Mouse (Mus musculus): ENCODE measurements around the gene Olfr792. TPM values are rescaled to one million over a fixed set of nuclear protein-coding genes. Genes with fewer than 3 reads are reported as not detected.

Olfr792 gene
- total and polyA plus RNA-seq, 3 experiments: not detected

DNA sequence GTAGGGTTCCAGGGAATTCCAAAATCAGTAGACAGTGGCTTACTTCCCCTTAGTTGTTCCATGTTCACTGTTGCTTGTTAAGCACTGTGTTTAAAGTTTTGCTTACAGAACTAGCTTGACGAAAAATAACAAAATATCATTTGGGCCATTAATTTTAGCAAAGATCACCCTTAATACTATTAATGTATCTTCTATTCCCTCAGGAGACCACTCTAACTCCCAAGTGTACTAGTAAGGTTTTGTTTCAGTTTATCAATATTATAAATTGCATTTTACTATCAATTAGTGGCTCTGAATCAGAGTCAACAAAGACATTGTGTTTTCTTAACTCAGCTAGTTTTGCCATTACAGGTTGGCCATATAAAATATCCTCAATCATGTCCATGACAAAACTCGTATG lies 28.4 kb downstream of the Olfr792 start, which contains the start of gene Olfr794:
Gene Olfr794 (plus strand): TSS at position 301 of the 400 bp plus-strand sequence.
- Histone ChIP-seq H3K27me3 (replicated peaks) (no peaks in the 10 kb centered on the region), H3K4me1 (ENCODE audit: control insufficient read depth in 1 of 2, insufficient read depth in 2 of 2) (no peaks in the 10 kb centered on the region), H3K79me2 (replicated peaks; ENCODE audit: control insufficient read depth, extremely low read depth, insufficient read depth, poor library complexity, severe bottlenecking) (no peaks in the 10 kb centered on the region), H3K9ac (ENCODE audit: insufficient read depth, low read depth) (no peak within 1 kb of the TSS), H3K4me3 (replicated peaks in 1 of 3; ENCODE audit: low read depth in 2 of 3, low read length in 2 of 3, poor library complexity in 1 of 3) (no peak within 1 kb of the TSS), H3K36me3 (replicated peaks in 1 of 2; ENCODE audit: control insufficient read depth in 1 of 2, insufficient read depth in 1 of 2, low read length in 1 of 2) (no peaks in the 10 kb centered on the region), H3K27ac (ENCODE audit: insufficient read depth, low read depth) (no peak within 1 kb of the TSS), H3K4me2 (ENCODE audit: insufficient read depth, low read depth, poor library complexity, severe bottlenecking) (no peak within 1 kb of the TSS), H3K9me3 (replicated peaks; ENCODE audit: low read length) (no peaks in the 10 kb centered on the region)
- TF ChIP-seq NELFE (IDR thresholded peaks at IDR 0.05; ENCODE audit: low read depth, low read length): no peak
- no peak for TF ChIP-seq CHD1 (IDR thresholded peaks at IDR 0.05; ENCODE audit: low read depth, low read length)
- no peak for TF ChIP-seq MAFK (IDR thresholded peaks at IDR 0.05; ENCODE audit: insufficient replicate concordance, low read length)
- TF ChIP-seq RAD21 (IDR thresholded peaks at IDR 0.05; ENCODE audit: low read depth, low read length): no peak
- no peak for TF ChIP-seq MAZ (IDR thresholded peaks at IDR 0.05; ENCODE audit: low read depth, low read length)
- no peak for TF ChIP-seq MXI1 (IDR thresholded peaks at IDR 0.05; ENCODE audit: low read depth, low read length)
- no peak for DNase-seq (ENCODE audit: extremely low read depth)
- dilution Hi-C loops (cut with MboI; ENCODE audit: extremely low pct_ligation_motif_present, extremely low pct_unique_long_range_greater_than_20kb, low sequenced_read_pairs): no loop called here
- in situ Hi-C loops (cut with MboI; ENCODE audit: low pct_ligation_motif_present, low pct_unique_long_range_greater_than_20kb, low sequenced_read_pairs): no loop called here

DNA sequence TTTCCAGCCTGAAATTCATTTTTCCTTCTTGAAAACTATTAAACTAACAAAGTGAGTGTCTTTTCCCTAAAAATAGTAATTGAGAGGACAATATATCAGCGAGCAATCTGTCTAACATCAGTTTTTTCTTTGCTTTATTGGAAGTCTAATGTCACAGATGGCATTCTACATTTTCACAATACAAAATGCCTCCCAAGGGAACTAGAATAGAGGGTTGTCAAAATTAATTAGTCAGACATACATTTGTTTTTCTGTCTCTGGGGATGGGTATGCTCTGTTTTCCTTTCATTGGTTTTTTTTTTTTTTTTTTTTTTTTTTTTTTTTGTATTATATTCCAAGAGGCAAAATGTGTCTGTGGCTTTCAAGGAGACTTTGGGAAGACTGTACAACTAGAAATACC lies 38.1 kb downstream of the Olfr792 start:
- H3K27me3 ChIP-seq (replicated peaks): no peaks in the 10 kb centered on the region
- H3K79me2 ChIP-seq (replicated peaks; ENCODE audit: control insufficient read depth, extremely low read depth, insufficient read depth, poor library complexity, severe bottlenecking): no peaks in the 10 kb centered on the region
- H3K36me3 ChIP-seq (replicated peaks in 1 of 2; ENCODE audit: control insufficient read depth in 1 of 2, insufficient read depth in 1 of 2, low read length in 1 of 2): no peaks in the 10 kb centered on the region
- H3K9ac ChIP-seq (ENCODE audit: insufficient read depth, low read depth): no peak overlapping the region
- H3K9me3 ChIP-seq (replicated peaks; ENCODE audit: low read length): no peaks in the 10 kb centered on the region
- dilution Hi-C loops (cut with MboI; ENCODE audit: extremely low pct_ligation_motif_present, extremely low pct_unique_long_range_greater_than_20kb, low sequenced_read_pairs) (no loop called here), in situ Hi-C loops (cut with MboI; ENCODE audit: low pct_ligation_motif_present, low pct_unique_long_range_greater_than_20kb, low sequenced_read_pairs) (no loop called here)
- no peaks in the 10 kb centered on the region for H3K4me1 ChIP-seq (ENCODE audit: control insufficient read depth in 1 of 2, insufficient read depth in 2 of 2)
- no peak overlapping the region for H3K4me2 ChIP-seq (ENCODE audit: insufficient read depth, low read depth, poor library complexity, severe bottlenecking)
- TF ChIP-seq ETS1 (conservative IDR thresholded peaks at IDR 0.05; ENCODE audit: low read depth, low read length): no peak
- no peak for TF ChIP-seq MXI1 (IDR thresholded peaks at IDR 0.05; ENCODE audit: low read depth, low read length)
- TF ChIP-seq UBTF (IDR thresholded peaks at IDR 0.05; ENCODE audit: low read depth, low read length): no peak
- no peak for TF ChIP-seq KAT2A (IDR thresholded peaks at IDR 0.05; ENCODE audit: insufficient replicate concordance, low read length)
- no peak for TF ChIP-seq RAD21 (IDR thresholded peaks at IDR 0.05; ENCODE audit: low read depth, low read length)
- TF ChIP-seq MAZ (IDR thresholded peaks at IDR 0.05; ENCODE audit: low read depth, low read length): no peak
- TF ChIP-seq MAFK (IDR thresholded peaks at IDR 0.05; ENCODE audit: insufficient replicate concordance, low read length): no peak
- no peak for TF ChIP-seq MAX (IDR thresholded peaks at IDR 0.05; ENCODE audit: low read length)
- DNase-seq (ENCODE audit: extremely low read depth): no peak
- H3K27ac ChIP-seq (ENCODE audit: insufficient read depth, low read depth): no peak overlapping the region
- no peak overlapping the region for H3K4me3 ChIP-seq (replicated peaks in 1 of 3; ENCODE audit: low read depth in 2 of 3, low read length in 2 of 3, poor library complexity in 1 of 3)

Other genes starting within 250 kb of the Olfr792 start
Only the 20 nearest of the 25 such genes appear.
- not detected in 2 replicates for gene Olfr782, start 190.3 kb upstream of the Olfr792 start, total RNA-seq (2012; rRNA removed)
- gene Olfr782, start 190.3 kb upstream of the Olfr792 start, total RNA-seq (2014; rRNA removed): not detected in 2 replicates
- gene Olfr782, start 190.3 kb upstream of the Olfr792 start, polyA plus RNA-seq (2012; ENCODE audit: insufficient read length, low read depth): not detected in 2 replicates
- gene Olfr784, start 155.1 kb upstream of the Olfr792 start, total RNA-seq (2012; rRNA removed): 0.04 and 0.08 TPM in 2 replicates
- gene Olfr784, start 155.1 kb upstream of the Olfr792 start, total RNA-seq (2014; rRNA removed): not detected in 2 replicates
- 0.10 TPM in 1 of 2 replicates, not detected in the other for gene Olfr784, start 155.1 kb upstream of the Olfr792 start, polyA plus RNA-seq (2012; ENCODE audit: insufficient read length, low read depth)
- gene Olfr785, start 133.7 kb upstream of the Olfr792 start, total RNA-seq (2012; rRNA removed): not detected in 2 replicates
- not detected in 2 replicates for gene Olfr785, start 133.7 kb upstream of the Olfr792 start, total RNA-seq (2014; rRNA removed)
- gene Olfr785, start 133.7 kb upstream of the Olfr792 start, polyA plus RNA-seq (2012; ENCODE audit: insufficient read length, low read depth): not detected in 2 replicates
- not detected in 2 replicates for gene Olfr786, start 111.9 kb upstream of the Olfr792 start, total RNA-seq (2012; rRNA removed)
- gene Olfr786, start 111.9 kb upstream of the Olfr792 start, total RNA-seq (2014; rRNA removed): not detected in 2 replicates
- not detected in 2 replicates for gene Olfr786, start 111.9 kb upstream of the Olfr792 start, polyA plus RNA-seq (2012; ENCODE audit: insufficient read length, low read depth)
- not detected in 2 replicates for gene Olfr787, start 77.3 kb upstream of the Olfr792 start, total RNA-seq (2012; rRNA removed)
- gene Olfr787, start 77.3 kb upstream of the Olfr792 start, total RNA-seq (2014; rRNA removed): not detected in 2 replicates
- not detected in 2 replicates for gene Olfr787, start 77.3 kb upstream of the Olfr792 start, polyA plus RNA-seq (2012; ENCODE audit: insufficient read length, low read depth)
- gene Olfr788, start 68.2 kb upstream of the Olfr792 start, total RNA-seq (2012; rRNA removed): not detected in 2 replicates
- gene Olfr788, start 68.2 kb upstream of the Olfr792 start, total RNA-seq (2014; rRNA removed): not detected in 2 replicates
- not detected in 2 replicates for gene Olfr788, start 68.2 kb upstream of the Olfr792 start, polyA plus RNA-seq (2012; ENCODE audit: insufficient read length, low read depth)
- not detected in 2 replicates for gene Olfr789, start 54.4 kb upstream of the Olfr792 start, total RNA-seq (2012; rRNA removed)
- gene Olfr789, start 54.4 kb upstream of the Olfr792 start, total RNA-seq (2014; rRNA removed): not detected in 2 replicates
- not detected in 2 replicates for gene Olfr789, start 54.4 kb upstream of the Olfr792 start, polyA plus RNA-seq (2012; ENCODE audit: insufficient read length, low read depth)
- not detected in 2 replicates for gene Olfr790, start 40.7 kb upstream of the Olfr792 start, total RNA-seq (2012; rRNA removed)
- not detected in 2 replicates for gene Olfr790, start 40.7 kb upstream of the Olfr792 start, total RNA-seq (2014; rRNA removed)
- gene Olfr790, start 40.7 kb upstream of the Olfr792 start, polyA plus RNA-seq (2012; ENCODE audit: insufficient read length, low read depth): not detected in 2 replicates
- not detected in 2 replicates for gene Olfr791, start 17.4 kb upstream of the Olfr792 start, total RNA-seq (2012; rRNA removed)
- not detected in 2 replicates for gene Olfr791, start 17.4 kb upstream of the Olfr792 start, total RNA-seq (2014; rRNA removed)
- not detected in 2 replicates for gene Olfr791, start 17.4 kb upstream of the Olfr792 start, polyA plus RNA-seq (2012; ENCODE audit: insufficient read length, low read depth)
- not detected in 2 replicates for gene Olfr794, start 28.5 kb downstream of the Olfr792 start, total RNA-seq (2012; rRNA removed)
- gene Olfr794, start 28.5 kb downstream of the Olfr792 start, total RNA-seq (2014; rRNA removed): not detected in 2 replicates
- gene Olfr794, start 28.5 kb downstream of the Olfr792 start, polyA plus RNA-seq (2012; ENCODE audit: insufficient read length, low read depth): not detected in 2 replicates
- gene Olfr796, start 73.4 kb downstream of the Olfr792 start, total RNA-seq (2012; rRNA removed): not detected in 2 replicates
- gene Olfr796, start 73.4 kb downstream of the Olfr792 start, total RNA-seq (2014; rRNA removed): not detected in 2 replicates
- gene Olfr796, start 73.4 kb downstream of the Olfr792 start, polyA plus RNA-seq (2012; ENCODE audit: insufficient read length, low read depth): 0.07 TPM in 1 of 2 replicates, not detected in the other
- not detected in 2 replicates for gene Olfr798, start 88.8 kb downstream of the Olfr792 start, total RNA-seq (2012; rRNA removed)
- not detected in 2 replicates for gene Olfr798, start 88.8 kb downstream of the Olfr792 start, total RNA-seq (2014; rRNA removed)
- gene Olfr798, start 88.8 kb downstream of the Olfr792 start, polyA plus RNA-seq (2012; ENCODE audit: insufficient read length, low read depth): not detected in 2 replicates
- not detected in 2 replicates for gene Olfr799, start 98.3 kb downstream of the Olfr792 start, total RNA-seq (2012; rRNA removed)
- not detected in 2 replicates for gene Olfr799, start 98.3 kb downstream of the Olfr792 start, total RNA-seq (2014; rRNA removed)
- gene Olfr799, start 98.3 kb downstream of the Olfr792 start, polyA plus RNA-seq (2012; ENCODE audit: insufficient read length, low read depth): not detected in 2 replicates
- not detected in 2 replicates for gene Olfr800, start 118.5 kb downstream of the Olfr792 start, total RNA-seq (2012; rRNA removed)
- gene Olfr800, start 118.5 kb downstream of the Olfr792 start, total RNA-seq (2014; rRNA removed): not detected in 2 replicates
- not detected in 2 replicates for gene Olfr800, start 118.5 kb downstream of the Olfr792 start, polyA plus RNA-seq (2012; ENCODE audit: insufficient read length, low read depth)
- gene Olfr801, start 134.7 kb downstream of the Olfr792 start, total RNA-seq (2012; rRNA removed): not detected in 2 replicates
- gene Olfr801, start 134.7 kb downstream of the Olfr792 start, total RNA-seq (2014; rRNA removed): not detected in 2 replicates
- not detected in 2 replicates for gene Olfr801, start 134.7 kb downstream of the Olfr792 start, polyA plus RNA-seq (2012; ENCODE audit: insufficient read length, low read depth)
- not detected in 2 replicates for gene Olfr802, start 149.0 kb downstream of the Olfr792 start, total RNA-seq (2012; rRNA removed)
- not detected in 2 replicates for gene Olfr802, start 149.0 kb downstream of the Olfr792 start, total RNA-seq (2014; rRNA removed)
- not detected in 2 replicates for gene Olfr802, start 149.0 kb downstream of the Olfr792 start, polyA plus RNA-seq (2012; ENCODE audit: insufficient read length, low read depth)
- not detected in 2 replicates for gene Olfr803, start 155.1 kb downstream of the Olfr792 start, total RNA-seq (2012; rRNA removed)
- gene Olfr803, start 155.1 kb downstream of the Olfr792 start, total RNA-seq (2014; rRNA removed): not detected in 2 replicates
- not detected in 2 replicates for gene Olfr803, start 155.1 kb downstream of the Olfr792 start, polyA plus RNA-seq (2012; ENCODE audit: insufficient read length, low read depth)
- not detected in 2 replicates for gene Olfr804, start 164.0 kb downstream of the Olfr792 start, total RNA-seq (2012; rRNA removed)
- not detected in 2 replicates for gene Olfr804, start 164.0 kb downstream of the Olfr792 start, total RNA-seq (2014; rRNA removed)
- gene Olfr804, start 164.0 kb downstream of the Olfr792 start, polyA plus RNA-seq (2012; ENCODE audit: insufficient read length, low read depth): not detected in 2 replicates
- gene Olfr805, start 190.2 kb downstream of the Olfr792 start, total RNA-seq (2012; rRNA removed): not detected in 2 replicates
- not detected in 2 replicates for gene Olfr805, start 190.2 kb downstream of the Olfr792 start, total RNA-seq (2014; rRNA removed)
- gene Olfr805, start 190.2 kb downstream of the Olfr792 start, polyA plus RNA-seq (2012; ENCODE audit: insufficient read length, low read depth): not detected in 2 replicates
- not detected in 2 replicates for gene Olfr806, start 202.8 kb downstream of the Olfr792 start, total RNA-seq (2012; rRNA removed)
- gene Olfr806, start 202.8 kb downstream of the Olfr792 start, total RNA-seq (2014; rRNA removed): not detected in 2 replicates
- not detected in 2 replicates for gene Olfr806, start 202.8 kb downstream of the Olfr792 start, polyA plus RNA-seq (2012; ENCODE audit: insufficient read length, low read depth)

All from CH12.LX (cell line).